In the genomic region with DNA sequence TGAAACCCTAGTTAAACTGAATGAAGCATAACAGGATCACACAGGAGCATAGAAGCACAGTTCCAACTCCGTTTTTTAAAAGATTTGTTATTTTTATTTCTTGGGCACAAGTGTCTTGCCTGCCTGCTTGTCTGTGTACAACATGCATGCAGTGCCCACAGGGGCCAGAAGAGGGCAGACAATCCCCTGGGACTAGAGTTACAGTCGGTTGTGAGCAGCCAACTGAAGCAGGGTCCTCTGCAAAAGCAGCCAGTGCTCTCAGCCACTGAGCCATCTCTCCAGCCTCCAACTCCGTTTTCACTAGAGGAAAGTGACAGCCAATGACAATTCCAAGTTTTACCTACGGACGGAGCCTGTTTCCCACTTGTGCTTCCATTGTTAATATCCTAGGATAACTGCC, we compare ENCODE assay signal across 8 mouse cellular contexts. TPM values are rescaled to one million over a fixed set of nuclear protein-coding genes. Genes with fewer than 3 reads are reported as not detected.
DNase-seq lines count a peak whose midpoint lies in the region; ATAC-seq lines count a peak whose summit lies in the region.

No protein-coding gene starts in this region.

- no peak overlapping the region for H3K4me3 ChIP-seq in forebrain, embryonic 10.5 days
- H3K4me3 ChIP-seq in forebrain, embryonic 15.5 days = no peak overlapping the region
- H3K4me3 ChIP-seq in liver, embryonic 12.5 days = no peak overlapping the region

- H3K27ac ChIP-seq in forebrain, embryonic 10.5 days = no peak overlapping the region
- no peak overlapping the region for H3K27ac ChIP-seq in forebrain, embryonic 15.5 days (replicated peaks)
- H3K27ac ChIP-seq in liver, embryonic 12.5 days = no peak overlapping the region

- no peaks in the 10 kb centered on the region for H3K4me1 ChIP-seq in forebrain, embryonic 10.5 days
- no peaks in the 10 kb centered on the region for H3K4me1 ChIP-seq in forebrain, embryonic 15.5 days
- H3K4me1 ChIP-seq in liver, embryonic 12.5 days = no peaks in the 10 kb centered on the region

- DNase-seq in forebrain, embryonic 10.5 days (ENCODE audit: extremely low spot score, low spot score) = peak; percentile 49
- peak; percentile 44 for DNase-seq in liver
- DNase-seq in R1 (ENCODE audit: low read depth, low spot score) = peak; percentile 77
- peak; percentile 15 to 45 for DNase-seq in heart, postnatal 14 days
- DNase-seq in mesoderm, embryonic 11.5 days (ENCODE audit: low read depth, low spot score) = peak; percentile 55
- no peak for DNase-seq in cerebellum, adult 11 months

- WGBS in forebrain, embryonic 10.5 days = 58% methylated on average over 5 of the region's 5 CpGs
- WGBS in forebrain, embryonic 15.5 days = 52% methylated on average over 5 of the region's 5 CpGs
- 40% methylated on average over 5 of the region's 5 CpGs for WGBS in liver, embryonic 12.5 days (ENCODE audit: insufficient replicate concordance)

- H3K36me3 ChIP-seq in forebrain, embryonic 10.5 days (replicated peaks) = no peaks in the 10 kb centered on the region
- H3K36me3 ChIP-seq in forebrain, embryonic 15.5 days = no peaks in the 10 kb centered on the region
- H3K36me3 ChIP-seq in liver, embryonic 12.5 days = no peaks in the 10 kb centered on the region

- ATAC-seq in forebrain, embryonic 15.5 days (replicated peaks) = no peak
- ATAC-seq in liver, embryonic 12.5 days = no peak

- no peaks in the 10 kb centered on the region for H3K9me3 ChIP-seq in forebrain, embryonic 10.5 days
- no peaks in the 10 kb centered on the region for H3K9me3 ChIP-seq in forebrain, embryonic 15.5 days
- H3K9me3 ChIP-seq in liver, embryonic 12.5 days (replicated peaks) = no peaks in the 10 kb centered on the region

- intact Hi-C loops in heart, postnatal 14 days (cut with DNase I) = no loop called here

- H3K9ac ChIP-seq in forebrain, embryonic 15.5 days (replicated peaks) = no peak overlapping the region
- no peak overlapping the region for H3K9ac ChIP-seq in liver, embryonic 12.5 days

- H3K27me3 ChIP-seq in forebrain, embryonic 10.5 days (ENCODE audit: poor library complexity, severe bottlenecking) = no peaks in the 10 kb centered on the region
- H3K27me3 ChIP-seq in forebrain, embryonic 15.5 days = no peaks in the 10 kb centered on the region
- H3K27me3 ChIP-seq in liver, embryonic 12.5 days (replicated peaks) = no peaks in the 10 kb centered on the region

- no peak overlapping the region for H3K4me2 ChIP-seq in forebrain, embryonic 15.5 days (replicated peaks)
- no peak overlapping the region for H3K4me2 ChIP-seq in liver, embryonic 12.5 days

RNA-seq across cellular contexts. Expression of a gene that starts 33.4 kb away (rescaled TPM):
- 0.50 TPM in 2 replicates for polyA plus RNA-seq in forebrain, embryonic 10.5 days (2016; fragmentation: Nextera tagmentation; extraction: Ambion mirVana)
- polyA plus RNA-seq in forebrain, embryonic 15.5 days (2015; fragmentation: Nextera tagmentation; extraction: Ambion mirVana) = 0.27 and 0.60 TPM in 2 replicates
- 0.07 and 0.11 TPM in 2 replicates for polyA plus RNA-seq in liver, embryonic 12.5 days (2016; fragmentation: Nextera tagmentation; extraction: Ambion mirVana)
- total RNA-seq in heart, postnatal 14 days (2021) = not detected
